Mouse (Mus musculus) cerebellum, adult 2 months (tissue): Measurements from ENCODE around the gene Snx1. TPM values are rescaled to one million over a fixed set of nuclear protein-coding genes. Genes with fewer than 3 reads are reported as not detected.
A peak's percentile ranks its signal among the peaks of the same experiment; 100 is the strongest.

Experiments
- DNase-seq, 2 experiments: peaks; one replicate each; pipeline ENCODE4 v3.0.0; 2021
- H3K27ac ChIP-seq: fragments of 200-500 bp; 2 replicates; pipeline ENCODE4 v1.5.1; 2012; ENCODE audit warnings: low read length, control low read depth, inconsistent platforms; ENCODE audit not compliant: insufficient read depth
- H3K27me3 ChIP-seq: fragments of 200-500 bp; 2 replicates; pipeline ENCODE4 v1.6.1; 2012; ENCODE audit warnings: inconsistent platforms, mild to moderate bottlenecking, low read length, moderate library complexity; ENCODE audit not compliant: control insufficient read depth, insufficient read depth
- H3K4me1 ChIP-seq: fragments of 200-500 bp; 2 replicates; pipeline ENCODE4 v1.6.1; 2011; ENCODE audit warnings: low read length; ENCODE audit not compliant: control insufficient read depth, insufficient read depth
- H3K4me3 ChIP-seq: fragments of 200-500 bp; replicated peaks from 2 replicates; pipeline ENCODE3; 2011; ENCODE audit warnings: mild to moderate bottlenecking, low read depth, low read length, control low read depth; ENCODE audit not compliant: insufficient read depth
- CTCF ChIP-seq: fragments of 200-500 bp; IDR thresholded peaks from 2 replicates; pipeline ENCODE4 v1.5.1; 2011; ENCODE audit warnings: low read depth, mild to moderate bottlenecking, control low read depth, low read length, moderate library complexity, borderline replicate concordance; ENCODE audit not compliant: insufficient read depth
- POLR2A ChIP-seq: fragments of 200-500 bp; IDR thresholded peaks from 2 replicates; pipeline ENCODE4 v1.6.1; 2011; ENCODE audit warnings: low read length, control low read depth, borderline replicate concordance; ENCODE audit not compliant: insufficient read depth
- WGBS: fragments of 180-500 bp; shearing (Covaris S2); methylation state at CpG from one replicate; pipeline ENCODE4 v1.1.7; 2018; 5-methylcytosine and 5-hydroxymethylcytosine counted together
- polyA plus RNA-seq: library from polyadenylated mRNA; depleted of rRNA; stranded (reverse); fragments of >200 nt; gene quantifications from 2 replicates; pipeline ENCODE4 v1.2.3, GENCODE M21; 2012

The Snx1 gene
- polyA plus RNA-seq, 1 experiment = 121 TPM

- H3K27me3 ChIP-seq = no peaks in the 10 kb centered on the region
- peak within 1 kb of the TSS; percentile 66 for H3K4me3 ChIP-seq
- H3K27ac ChIP-seq = no peak within 1 kb of the TSS
- DNase-seq = peak; percentile 86 to 87
- H3K4me1 ChIP-seq = no peaks in the 10 kb centered on the region
- TF ChIP-seq CTCF (no peak), POLR2A (no peak)
- WGBS = 2% methylated on average over 22 of the region's 22 CpGs
Observed at GRCm38 (mm10) chr9:66069583-66069982, 56.8 kb downstream of the Snx1 start, which contains the start of gene Snx22. TSS of gene Snx22 (minus strand) at chr9:66069719.

GRCm38 (mm10) chr9:66068971-66069391, 57.4 kb downstream of the Snx1 start:
- Histone ChIP-seq H3K4me1 (no peaks in the 10 kb centered on the region), H3K27ac (no peak overlapping the region), H3K4me3 (peak overlapping the region; percentile 66), H3K27me3 (no peaks in the 10 kb centered on the region)
- TF ChIP-seq CTCF = no peak
- TF ChIP-seq POLR2A = no peak
- under 1% methylated on average over 30 of the region's 30 CpGs for WGBS
- DNase-seq = peak; percentile 44 to 51

GRCm38 (mm10) chr9:66068056-66068455, 58.3 kb downstream of the Snx1 start:
- no peaks in the 10 kb centered on the region for H3K4me1 ChIP-seq
- no peak overlapping the region for H3K4me3 ChIP-seq
- no peaks in the 10 kb centered on the region for H3K27me3 ChIP-seq
- no peak for DNase-seq
- TF ChIP-seq POLR2A (no peak), CTCF (no peak)
- no peak overlapping the region for H3K27ac ChIP-seq
- 83% methylated on average over 4 of the region's 4 CpGs for WGBS

- 53% methylated on average over 5 of the region's 5 CpGs for WGBS
- Histone ChIP-seq H3K4me1 (no peaks in the 10 kb centered on the region), H3K27ac (no peak overlapping the region), H3K4me3 (no peak overlapping the region), H3K27me3 (no peaks in the 10 kb centered on the region)
- TF ChIP-seq POLR2A (no peak), CTCF (peak; percentile 38; the same call in 1 of the 2 replicates)
- DNase-seq = no peak
Observed at GRCm38 (mm10) chr9:66067542-66067941, 58.8 kb downstream of the Snx1 start.

- no peak overlapping the region for H3K27ac ChIP-seq
- TF ChIP-seq CTCF (no peak), POLR2A (no peak)
- no peaks in the 10 kb centered on the region for H3K4me1 ChIP-seq
- H3K4me3 ChIP-seq = no peak overlapping the region
- no peaks in the 10 kb centered on the region for H3K27me3 ChIP-seq
- no peak for DNase-seq
- WGBS = 87% methylated on average over 3 of the region's 3 CpGs
Observed at GRCm38 (mm10) chr9:66066791-66067190, 59.6 kb downstream of the Snx1 start.

- Histone ChIP-seq H3K4me1 (no peaks in the 10 kb centered on the region), H3K27ac (no peak overlapping the region), H3K4me3 (no peak overlapping the region), H3K27me3 (no peaks in the 10 kb centered on the region)
- TF ChIP-seq POLR2A = no peak
- no peak for TF ChIP-seq CTCF
- 23% methylated on average over 11 of the region's 11 CpGs for WGBS
- DNase-seq = no peak
Observed at GRCm38 (mm10) chr9:66064316-66064715, 62.1 kb downstream of the Snx1 start.

GRCm38 (mm10) chr9:66063446-66063845, 62.9 kb downstream of the Snx1 start:
- no peak for DNase-seq
- WGBS = 91% methylated on average over 3 of the region's 3 CpGs
- H3K27ac ChIP-seq = no peak overlapping the region
- H3K4me3 ChIP-seq = no peak overlapping the region
- H3K4me1 ChIP-seq = no peaks in the 10 kb centered on the region
- no peak for TF ChIP-seq CTCF
- TF ChIP-seq POLR2A = no peak
- no peaks in the 10 kb centered on the region for H3K27me3 ChIP-seq

- TF ChIP-seq POLR2A (no peak), CTCF (no peak)
- DNase-seq = no peak
- Histone ChIP-seq H3K27ac (no peak overlapping the region), H3K4me3 (no peak overlapping the region), H3K27me3 (no peaks in the 10 kb centered on the region), H3K4me1 (no peaks in the 10 kb centered on the region)
- 4% methylated on average over 3 of the region's 3 CpGs for WGBS
Observed at GRCm38 (mm10) chr9:66061656-66062055, 64.7 kb downstream of the Snx1 start.

GRCm38 (mm10) chr9:66060986-66061385, 65.4 kb downstream of the Snx1 start:
- Histone ChIP-seq H3K4me1 (no peaks in the 10 kb centered on the region), H3K4me3 (peak overlapping the region; percentile 86), H3K27ac (no peak overlapping the region), H3K27me3 (no peaks in the 10 kb centered on the region)
- no peak for DNase-seq
- 3% methylated on average over 4 of the region's 4 CpGs for WGBS
- TF ChIP-seq POLR2A (no peak), CTCF (no peak)
